Mouse (Mus musculus) C2C12 (cell line): Measurements from ENCODE around the gene Tmc8.

Source experiments
- CEBPB ChIP-seq: IDR thresholded peaks from one replicate; pipeline ENCODE4 v1.6.1; 2011; ENCODE audit warnings: low read depth, mild to moderate bottlenecking, control low read depth, moderate library complexity
- CTCF ChIP-seq: IDR thresholded peaks from one replicate; pipeline ENCODE4 v1.5.1; 2011; ENCODE audit not compliant: control insufficient read depth, insufficient read depth, insufficient read length
- FOSL1 ChIP-seq: IDR thresholded peaks from one replicate; pipeline ENCODE4 v1.8.0; 2011; ENCODE audit warnings: mild to moderate bottlenecking, low read length; ENCODE audit not compliant: poor library complexity, insufficient read depth, severe bottlenecking
- MAX ChIP-seq: IDR thresholded peaks from one replicate; pipeline ENCODE4 v1.6.1; 2011; ENCODE audit warnings: mild to moderate bottlenecking, control low read depth
- MYOD1 ChIP-seq: IDR thresholded peaks from one replicate; pipeline ENCODE4 v1.6.1; 2011; ENCODE audit warnings: low read depth; ENCODE audit not compliant: control insufficient read depth, insufficient read length
- MYOG ChIP-seq: IDR thresholded peaks from one replicate; pipeline ENCODE4 v1.6.1; 2011; ENCODE audit not compliant: control insufficient read depth, insufficient read length; ENCODE audit errors: extremely low read depth
- USF1 ChIP-seq: IDR thresholded peaks from one replicate; pipeline ENCODE4 v1.6.1; 2011; ENCODE audit warnings: low read depth, mild to moderate bottlenecking, control low read depth, moderate library complexity

GRCm38 (mm10) chr11:117780582-117781111 is 1.2 kb upstream of the Tmc8 start:
- TF ChIP-seq MAX (peak; percentile 91), CTCF (no peak), CEBPB (peak; percentile 43), FOSL1 (no peak), USF1 (peak; percentile 93), MYOD1 (peak; percentile 7), MYOG (no peak)
